Mouse (Mus musculus) ES-Bruce4 (cell line): ENCODE measurements at regions not wholly inside any gene's neighbourhood (a gene's known extent, or its start where the extent isn't known, plus 50 kb on each side); places are given as distances from the start of the nearest gene placed in this dataset.

ENCODE experiments used
- CTCF ChIP-seq: IDR thresholded peaks from one replicate; pipeline ENCODE4 v1.8.1; 2011; ENCODE audit warnings: low read depth, low read length
- EP300 ChIP-seq: IDR thresholded peaks from 2 replicates; pipeline ENCODE4 v1.6.1; 2011; ENCODE audit warnings: low read depth, low read length; ENCODE audit not compliant: insufficient read depth

GRCm38 (mm10) chr6:61074700-61075099, 105.4 kb upstream of the Ccser1 start:
- TF ChIP-seq CTCF (no peak), EP300 (no peak)
